Mouse (Mus musculus) kidney, embryonic 16.5 days (tissue): Measurements from ENCODE around the gene Padi2. TPM values are rescaled to one million over a fixed set of nuclear protein-coding genes. Genes with fewer than 3 reads are reported as not detected.

Source experiments
- ATAC-seq: fragments of 200-750 bp; cut with Nextera tagmentation; 2 replicates; pipeline ENCODE4 v1.8.0; 2017; ENCODE audit warnings: moderate TSS enrichment; ENCODE audit not compliant: low FRiP score, low TSS enrichment
- H3K27ac ChIP-seq: fragments of 300-500 bp; sonication (generic); 2 replicates; pipeline ENCODE4 v1.5.1; 2014; ENCODE audit warnings: low read length
- H3K27me3 ChIP-seq: fragments of 300-500 bp; sonication (generic); 2 replicates; pipeline ENCODE4 v1.6.1; 2014; ENCODE audit warnings: low read length, control low read depth, mixed read lengths; ENCODE audit not compliant: insufficient read depth
- H3K36me3 ChIP-seq: fragments of 300-500 bp; sonication (generic); 2 replicates; pipeline ENCODE4 v1.6.1; 2014; ENCODE audit warnings: low read length, control low read depth, mixed read lengths; ENCODE audit not compliant: insufficient read depth
- H3K4me1 ChIP-seq: fragments of 300-500 bp; sonication (generic); 2 replicates; pipeline ENCODE4 v1.6.1; 2014; ENCODE audit warnings: low read length, control low read depth, mixed read lengths; ENCODE audit not compliant: insufficient read depth
- H3K4me2 ChIP-seq: fragments of 300-500 bp; sonication (generic); replicated peaks from 2 replicates; pipeline ENCODE4 v1.6.1; 2014; ENCODE audit warnings: low read depth, low read length
- H3K4me3 ChIP-seq: fragments of 300-500 bp; sonication (generic); 2 replicates; pipeline ENCODE4 v1.5.1; 2014; ENCODE audit warnings: mild to moderate bottlenecking, low read length
- H3K9ac ChIP-seq: fragments of 300-500 bp; sonication (generic); replicated peaks from 2 replicates; pipeline ENCODE4 v1.6.1; 2014; ENCODE audit warnings: low read length
- H3K9me3 ChIP-seq: fragments of 300-500 bp; sonication (generic); 2 replicates; pipeline ENCODE4 v1.6.1; 2016; ENCODE audit warnings: low read length, control low read depth
- WGBS: fragments of 180-500 bp; shearing (Covaris S2); extraction: QIAGEN DNeasy Blood & Tissue Kit; methylation state at CpG from one replicate; pipeline ENCODE4 v1.1.7; 2014; 5-methylcytosine and 5-hydroxymethylcytosine counted together
- polyA plus RNA-seq: library from polyadenylated mRNA; unstranded; fragments of >200 nt; fragmentation: Nextera tagmentation; extraction: Ambion mirVana; gene quantifications from 2 replicates; pipeline ENCODE4 v1.2.1, GENCODE M21; 2015

The Padi2 gene
- polyA plus RNA-seq, 1 experiment from 2014 or later, result 18.1 TPM

GRCm38 (mm10) chr4:140914731-140915131 lies 8.6 kb downstream of the Padi2 start:
- no peak overlapping the region for H3K9ac ChIP-seq
- no peak overlapping the region for H3K27ac ChIP-seq
- ATAC-seq, result no peak
- H3K4me2 ChIP-seq, result no peak overlapping the region
- no peak overlapping the region for H3K4me3 ChIP-seq
- WGBS, result 62% methylated on average over 6 of the region's 6 CpGs
- peaks cover 20% of the 10 kb centered on the region for H3K4me1 ChIP-seq
- no peaks in the 10 kb centered on the region for H3K27me3 ChIP-seq
- H3K9me3 ChIP-seq, result no peaks in the 10 kb centered on the region
- no peaks in the 10 kb centered on the region for H3K36me3 ChIP-seq

GRCm38 (mm10) chr4:140915235-140915634 lies 9.1 kb downstream of the Padi2 start:
- Histone ChIP-seq H3K4me1 (peaks cover 25% of the 10 kb centered on the region), H3K4me3 (no peak overlapping the region), H3K27me3 (no peaks in the 10 kb centered on the region), H3K27ac (no peak overlapping the region), H3K9me3 (no peaks in the 10 kb centered on the region), H3K9ac (no peak overlapping the region), H3K4me2 (no peak overlapping the region), H3K36me3 (no peaks in the 10 kb centered on the region)
- 80% methylated on average over 3 of the region's 3 CpGs for WGBS
- ATAC-seq, result no peak

GRCm38 (mm10) chr4:140916296-140916695 lies 10.2 kb downstream of the Padi2 start:
- no peak for ATAC-seq
- Histone ChIP-seq H3K27me3 (no peaks in the 10 kb centered on the region), H3K27ac (no peak overlapping the region), H3K9me3 (no peaks in the 10 kb centered on the region), H3K36me3 (no peaks in the 10 kb centered on the region), H3K4me1 (peaks cover 26% of the 10 kb centered on the region), H3K4me2 (no peak overlapping the region), H3K4me3 (no peak overlapping the region), H3K9ac (no peak overlapping the region)
- 84% methylated on average over 5 of the region's 5 CpGs for WGBS

GRCm38 (mm10) chr4:140917451-140917850 lies 11.3 kb downstream of the Padi2 start:
- no peaks in the 10 kb centered on the region for H3K9me3 ChIP-seq
- WGBS, result 84% methylated on average over 9 of the region's 9 CpGs

GRCm38 (mm10) chr4:140919974-140920836 lies 14.1 kb downstream of the Padi2 start:
- ATAC-seq, result peak; percentile 73
- Histone ChIP-seq H3K4me1 (peaks cover 43% of the 10 kb centered on the region), H3K9ac (0 out of 2 replicates have a peak overlapping the region, but pooled peaks have one; percentile 10), H3K9me3 (no peaks in the 10 kb centered on the region), H3K4me2 (peak overlapping the region; percentile 3; the same call in 1 of the 2 replicates), H3K27me3 (no peaks in the 10 kb centered on the region), H3K4me3 (no peak overlapping the region), H3K36me3 (no peaks in the 10 kb centered on the region), H3K27ac (peak overlapping the region; percentile 68)
- 27% methylated on average over 11 of the region's 11 CpGs for WGBS

More at GRCm38 (mm10) chr4:140917451-140917850, 11.3 kb downstream of the Padi2 start:
- no peaks in the 10 kb centered on the region for H3K27me3 ChIP-seq
- peaks cover 35% of the 10 kb centered on the region for H3K4me1 ChIP-seq
- no peak overlapping the region for H3K4me3 ChIP-seq
- no peak overlapping the region for H3K4me2 ChIP-seq
- no peaks in the 10 kb centered on the region for H3K36me3 ChIP-seq
- no peak overlapping the region for H3K27ac ChIP-seq
- H3K9ac ChIP-seq, result no peak overlapping the region
- ATAC-seq, result no peak

GRCm38 (mm10) chr4:140922508-140922907 lies 16.4 kb downstream of the Padi2 start:
- peaks cover 43% of the 10 kb centered on the region for H3K4me1 ChIP-seq
- no peak for ATAC-seq
- no peaks in the 10 kb centered on the region for H3K36me3 ChIP-seq
- H3K27ac ChIP-seq, result no peak overlapping the region
- no peak overlapping the region for H3K4me3 ChIP-seq
- WGBS, result 65% methylated on average over 5 of the region's 5 CpGs
- H3K4me2 ChIP-seq, result no peak overlapping the region
- no peaks in the 10 kb centered on the region for H3K9me3 ChIP-seq
- H3K27me3 ChIP-seq, result no peaks in the 10 kb centered on the region
- no peak overlapping the region for H3K9ac ChIP-seq

GRCm38 (mm10) chr4:140925648-140926047 lies 19.5 kb downstream of the Padi2 start:
- Histone ChIP-seq H3K9ac (no peak overlapping the region), H3K9me3 (no peaks in the 10 kb centered on the region), H3K27me3 (no peaks in the 10 kb centered on the region), H3K4me2 (no peak overlapping the region), H3K4me3 (no peak overlapping the region), H3K4me1 (peaks cover 29% of the 10 kb centered on the region), H3K36me3 (no peaks in the 10 kb centered on the region), H3K27ac (no peak overlapping the region)
- no peak for ATAC-seq
- 50% methylated on average over 8 of the region's 8 CpGs for WGBS

- no peak for ATAC-seq
- peaks cover 8% of the 10 kb centered on the region for H3K4me1 ChIP-seq
- H3K4me3 ChIP-seq, result no peak overlapping the region
- no peaks in the 10 kb centered on the region for H3K9me3 ChIP-seq
- H3K27ac ChIP-seq, result no peak overlapping the region
- no peaks in the 10 kb centered on the region for H3K27me3 ChIP-seq
- H3K4me2 ChIP-seq, result no peak overlapping the region
- 67% methylated on average over 9 of the region's 9 CpGs for WGBS
- no peaks in the 10 kb centered on the region for H3K36me3 ChIP-seq
- no peak overlapping the region for H3K9ac ChIP-seq
Measured at GRCm38 (mm10) chr4:140928349-140928748, 22.2 kb downstream of the Padi2 start.

- Histone ChIP-seq H3K27ac (no peak overlapping the region), H3K4me3 (no peak overlapping the region), H3K27me3 (no peaks in the 10 kb centered on the region), H3K9ac (no peak overlapping the region), H3K4me1 (peaks cover 2% of the 10 kb centered on the region), H3K36me3 (no peaks in the 10 kb centered on the region), H3K4me2 (no peak overlapping the region), H3K9me3 (no peaks in the 10 kb centered on the region)
- no peak for ATAC-seq
- WGBS, result 59% methylated on average over 8 of the region's 8 CpGs
Measured at GRCm38 (mm10) chr4:140929745-140930144, 23.6 kb downstream of the Padi2 start.

GRCm38 (mm10) chr4:140930900-140931470 lies 24.8 kb downstream of the Padi2 start:
- Histone ChIP-seq H3K36me3 (no peaks in the 10 kb centered on the region), H3K4me2 (no peak overlapping the region), H3K9me3 (no peaks in the 10 kb centered on the region), H3K27ac (no peak overlapping the region), H3K27me3 (no peaks in the 10 kb centered on the region), H3K4me3 (no peak overlapping the region), H3K4me1 (peaks cover 2% of the 10 kb centered on the region), H3K9ac (no peak overlapping the region)
- 63% methylated on average over 10 of the region's 10 CpGs for WGBS
- ATAC-seq, result no peak
